Mouse (Mus musculus): ENCODE results near the gene Kcna10.

DNA sequence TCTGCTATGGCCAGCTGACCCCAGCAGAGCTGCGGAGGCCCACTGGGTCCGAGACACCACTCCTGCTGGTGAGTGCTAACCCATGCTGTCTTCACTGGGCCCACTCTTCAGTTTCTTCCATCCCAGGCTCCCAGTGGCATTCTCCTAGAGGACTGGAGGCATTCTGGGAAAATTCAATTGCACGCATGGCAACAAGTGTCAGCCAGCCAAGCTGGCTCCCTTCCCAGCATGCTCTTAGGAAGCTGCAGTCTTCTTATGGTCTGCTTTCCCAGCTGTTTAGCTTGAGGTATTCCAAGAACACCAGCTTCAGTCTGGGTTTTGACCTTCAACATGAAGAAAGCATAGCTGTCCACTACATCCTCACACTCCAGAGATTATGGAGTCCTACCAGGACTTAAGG is 322 bp downstream of the Kcna10 start:
- TF ChIP-seq CTCF (conservative IDR thresholded peaks at IDR 0.05; ENCODE audit: insufficient read depth, insufficient read length, low read depth, low read length) (no peak), POLR2A (IDR thresholded peaks at IDR 0.05; ENCODE audit: low read depth, low read length) (no peak)

Data from kidney, adult 2 months (tissue).